Mouse (Mus musculus): ENCODE data around the gene Vrk2. TPM values are rescaled to one million over a fixed set of nuclear protein-coding genes. Genes with fewer than 3 reads are reported as not detected.
A peak's percentile ranks its signal among the peaks of the same experiment; 100 is the strongest.

The Vrk2 gene
- polyA plus RNA-seq, 1 experiment: not detected

DNA sequence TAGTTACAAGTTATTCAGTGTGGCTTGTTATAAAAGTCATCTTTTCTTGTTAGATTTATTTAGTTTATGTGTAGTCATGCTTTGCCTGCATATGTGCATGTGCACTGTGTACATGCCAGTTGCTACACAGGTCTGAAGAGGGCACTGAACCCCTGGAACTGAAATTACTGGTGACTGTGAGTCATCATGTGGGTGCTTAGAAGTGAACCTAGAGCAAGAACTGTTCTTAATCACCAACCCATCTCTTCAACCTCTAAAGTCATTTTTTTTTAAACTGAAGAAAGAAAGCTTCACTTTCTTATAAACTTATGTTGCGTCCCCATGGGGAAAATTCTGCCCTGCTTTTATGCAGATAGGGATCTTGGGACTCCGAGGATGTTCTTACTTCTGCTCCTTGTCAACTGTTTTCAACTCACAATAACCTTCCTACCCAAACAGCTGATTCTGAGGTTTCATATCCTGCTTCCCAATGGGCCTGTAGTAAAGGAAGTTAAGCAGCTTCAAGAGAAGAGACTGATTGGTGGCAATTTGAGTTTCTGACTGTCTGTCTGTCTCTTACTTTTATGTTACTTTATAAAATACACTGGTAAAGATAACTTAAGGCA is 7.9 kb upstream of the Vrk2 start:
- TF ChIP-seq POLR2A (IDR thresholded peaks at IDR 0.05; ENCODE audit: insufficient read depth, low read depth, low read length) (no peak), CTCF (IDR thresholded peaks at IDR 0.05; ENCODE audit: insufficient read depth, low read depth, low read length) (no peak)
- 95% methylated on average over 2 of the region's 2 CpGs for WGBS
- no peak overlapping the region for H3K4me3 ChIP-seq (ENCODE audit: insufficient read depth, low read depth, low read length)
- H3K4me1 ChIP-seq (ENCODE audit: control insufficient read depth, insufficient read depth, low read length): no peaks in the 10 kb centered on the region
- no peak overlapping the region for H3K27ac ChIP-seq (ENCODE audit: insufficient read depth, low read depth, low read length)

DNA sequence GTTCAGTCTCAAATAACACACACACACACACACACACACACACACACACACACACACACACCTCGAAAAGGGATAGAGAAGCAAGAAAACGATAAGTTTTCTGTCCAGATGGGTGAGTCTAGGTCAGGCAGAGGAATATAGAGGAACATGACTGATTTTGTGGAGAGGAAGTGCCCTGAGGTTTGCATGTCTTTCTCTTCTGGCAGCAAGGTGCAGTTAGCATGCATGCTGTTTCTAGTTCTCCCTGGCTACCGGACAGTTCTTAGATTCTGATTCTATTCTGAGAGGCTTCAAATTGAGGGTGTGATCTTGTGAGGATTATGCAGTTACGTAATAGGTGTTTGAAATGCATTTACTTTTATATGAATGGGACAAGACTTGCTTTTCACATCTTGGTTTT is 6.9 kb upstream of the Vrk2 start:
- Histone ChIP-seq H3K27ac (ENCODE audit: insufficient read depth, low read depth, low read length) (no peak overlapping the region), H3K4me1 (ENCODE audit: control insufficient read depth, insufficient read depth, low read length) (no peaks in the 10 kb centered on the region), H3K4me3 (ENCODE audit: insufficient read depth, low read depth, low read length) (no peak overlapping the region)
- no peak for TF ChIP-seq CTCF (IDR thresholded peaks at IDR 0.05; ENCODE audit: insufficient read depth, low read depth, low read length)
- TF ChIP-seq POLR2A (IDR thresholded peaks at IDR 0.05; ENCODE audit: insufficient read depth, low read depth, low read length): no peak
- WGBS: 83% methylated on average over 4 of the region's 4 CpGs

DNA sequence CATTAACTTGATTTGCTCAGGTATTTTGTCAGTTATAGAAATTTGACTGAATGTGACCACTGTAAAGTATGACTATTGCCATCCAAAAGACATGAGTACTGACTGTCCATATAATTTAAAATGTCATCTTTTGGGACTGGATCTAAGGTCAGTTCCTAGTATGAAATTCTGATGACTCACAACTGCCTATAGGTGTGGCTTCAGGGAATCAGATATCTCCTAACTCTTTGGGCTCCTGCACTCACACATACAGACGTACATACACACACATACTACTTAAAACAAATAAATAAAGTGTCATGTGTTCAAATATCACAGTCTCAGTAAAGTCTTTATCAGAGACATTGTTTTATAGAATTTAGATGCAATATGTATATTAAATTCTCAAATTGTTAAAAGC is 5.1 kb upstream of the Vrk2 start:
- WGBS: 89% methylated on average over 1 of the region's 1 CpGs
- TF ChIP-seq CTCF (IDR thresholded peaks at IDR 0.05; ENCODE audit: insufficient read depth, low read depth, low read length) (no peak), POLR2A (IDR thresholded peaks at IDR 0.05; ENCODE audit: insufficient read depth, low read depth, low read length) (no peak)
- Histone ChIP-seq H3K4me3 (ENCODE audit: insufficient read depth, low read depth, low read length) (no peak overlapping the region), H3K4me1 (ENCODE audit: control insufficient read depth, insufficient read depth, low read length) (no peaks in the 10 kb centered on the region), H3K27ac (ENCODE audit: insufficient read depth, low read depth, low read length) (no peak overlapping the region)

DNA sequence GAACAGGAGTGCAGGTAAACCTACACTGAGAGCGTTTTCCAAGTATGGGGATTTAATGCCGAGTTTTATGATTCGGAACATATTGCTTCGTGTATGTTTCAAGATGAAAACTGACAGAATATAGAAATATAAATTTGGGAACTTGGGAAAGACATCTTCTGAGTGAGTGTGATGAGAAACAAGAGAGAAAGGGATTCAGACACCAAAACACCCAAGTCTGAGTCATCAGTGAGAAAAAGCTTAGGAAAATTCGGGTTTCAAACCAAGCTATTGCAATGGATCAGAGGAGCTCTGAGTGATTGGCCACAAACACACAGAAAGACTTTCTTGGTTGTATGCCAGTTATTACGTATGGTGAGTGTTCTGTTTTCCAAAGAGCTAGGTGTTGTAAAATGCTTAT is 4.0 kb upstream of the Vrk2 start:
- WGBS: 82% methylated on average over 6 of the region's 6 CpGs
- TF ChIP-seq CTCF (IDR thresholded peaks at IDR 0.05; ENCODE audit: insufficient read depth, low read depth, low read length): no peak
- no peak for TF ChIP-seq POLR2A (IDR thresholded peaks at IDR 0.05; ENCODE audit: insufficient read depth, low read depth, low read length)
- Histone ChIP-seq H3K4me3 (ENCODE audit: insufficient read depth, low read depth, low read length) (no peak overlapping the region), H3K27ac (ENCODE audit: insufficient read depth, low read depth, low read length) (no peak overlapping the region), H3K4me1 (ENCODE audit: control insufficient read depth, insufficient read depth, low read length) (no peaks in the 10 kb centered on the region; the same call in 1 of the 2 replicates)

DNA sequence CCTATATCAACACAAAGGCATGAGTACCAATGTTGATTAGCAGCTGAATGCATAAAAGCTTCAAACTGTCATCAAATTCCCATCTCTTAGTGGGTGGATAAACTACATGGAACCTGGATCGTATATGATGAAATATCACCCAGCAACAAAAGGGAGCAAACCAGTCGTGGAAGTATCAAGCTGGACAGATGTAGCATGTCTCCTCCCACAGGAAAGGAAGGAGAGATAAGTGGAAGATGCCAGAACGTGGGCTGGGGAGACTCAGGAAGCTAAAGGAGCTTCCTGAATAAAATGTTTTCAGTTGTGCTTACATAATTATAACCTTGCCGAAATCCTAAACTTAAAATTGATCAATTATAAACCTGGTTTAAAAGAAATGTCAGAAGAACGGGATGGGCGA is 3.3 kb upstream of the Vrk2 start:
- Histone ChIP-seq H3K27ac (ENCODE audit: insufficient read depth, low read depth, low read length) (no peak overlapping the region), H3K4me1 (ENCODE audit: control insufficient read depth, insufficient read depth, low read length) (no peaks in the 10 kb centered on the region; the same call in 1 of the 2 replicates), H3K4me3 (ENCODE audit: insufficient read depth, low read depth, low read length) (no peak overlapping the region)
- no peak for TF ChIP-seq POLR2A (IDR thresholded peaks at IDR 0.05; ENCODE audit: insufficient read depth, low read depth, low read length)
- no peak for TF ChIP-seq CTCF (IDR thresholded peaks at IDR 0.05; ENCODE audit: insufficient read depth, low read depth, low read length)
- WGBS: 78% methylated on average over 6 of the region's 6 CpGs

DNA sequence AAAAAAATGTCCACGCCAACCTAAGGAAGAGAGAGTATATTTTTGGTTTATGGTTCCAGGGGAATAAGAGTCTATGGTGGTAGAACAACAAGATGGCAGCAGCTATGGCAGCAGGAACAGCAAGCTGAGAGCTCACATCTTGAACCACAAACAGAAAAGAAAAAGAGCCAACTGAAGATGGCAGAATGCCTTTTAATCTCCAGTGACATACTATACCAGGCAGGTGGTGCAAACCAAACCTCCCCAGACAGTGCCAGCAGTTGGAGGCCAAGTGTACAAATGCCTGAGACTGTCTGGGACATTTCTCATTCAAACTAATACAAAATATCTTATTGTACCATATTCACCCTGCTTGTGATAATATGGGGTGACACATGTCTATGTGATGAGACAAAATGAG is 2.4 kb upstream of the Vrk2 start:
- H3K4me3 ChIP-seq (ENCODE audit: insufficient read depth, low read depth, low read length): no peak overlapping the region
- H3K4me1 ChIP-seq (ENCODE audit: control insufficient read depth, insufficient read depth, low read length): no peaks in the 10 kb centered on the region; the same call in 1 of the 2 replicates
- no peak overlapping the region for H3K27ac ChIP-seq (ENCODE audit: insufficient read depth, low read depth, low read length)
- 98% methylated on average over 1 of the region's 1 CpGs for WGBS
- TF ChIP-seq CTCF (IDR thresholded peaks at IDR 0.05; ENCODE audit: insufficient read depth, low read depth, low read length): no peak
- no peak for TF ChIP-seq POLR2A (IDR thresholded peaks at IDR 0.05; ENCODE audit: insufficient read depth, low read depth, low read length)

DNA sequence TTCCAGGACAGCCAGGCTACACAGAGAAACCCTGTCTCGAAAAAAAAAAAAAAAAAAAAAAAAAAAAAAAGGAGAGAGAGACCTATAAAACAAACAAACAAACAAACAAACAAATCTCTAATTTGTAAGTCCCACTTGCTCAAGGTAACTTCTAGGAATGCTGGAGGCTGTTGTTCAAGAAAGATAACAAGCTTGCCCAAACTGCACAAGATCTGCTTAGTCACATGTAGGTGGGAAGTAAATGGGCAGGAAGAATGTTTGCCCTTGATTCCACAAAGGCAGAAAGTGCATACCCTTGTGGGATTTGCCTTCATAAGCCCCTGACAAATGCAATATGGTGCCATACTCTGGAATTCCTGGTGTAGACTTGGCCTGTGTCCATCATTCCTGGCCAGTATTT is 688 bp upstream of the Vrk2 start:
- no peak overlapping the region for H3K4me3 ChIP-seq (ENCODE audit: insufficient read depth, low read depth, low read length)
- no peak overlapping the region for H3K27ac ChIP-seq (ENCODE audit: insufficient read depth, low read depth, low read length)
- H3K4me1 ChIP-seq (ENCODE audit: control insufficient read depth, insufficient read depth, low read length): no peaks in the 10 kb centered on the region; the same call in 1 of the 2 replicates
- TF ChIP-seq CTCF (IDR thresholded peaks at IDR 0.05; ENCODE audit: insufficient read depth, low read depth, low read length) (no peak), POLR2A (IDR thresholded peaks at IDR 0.05; ENCODE audit: insufficient read depth, low read depth, low read length) (no peak)
- WGBS: 100% methylated on average over 1 of the region's 1 CpGs

DNA sequence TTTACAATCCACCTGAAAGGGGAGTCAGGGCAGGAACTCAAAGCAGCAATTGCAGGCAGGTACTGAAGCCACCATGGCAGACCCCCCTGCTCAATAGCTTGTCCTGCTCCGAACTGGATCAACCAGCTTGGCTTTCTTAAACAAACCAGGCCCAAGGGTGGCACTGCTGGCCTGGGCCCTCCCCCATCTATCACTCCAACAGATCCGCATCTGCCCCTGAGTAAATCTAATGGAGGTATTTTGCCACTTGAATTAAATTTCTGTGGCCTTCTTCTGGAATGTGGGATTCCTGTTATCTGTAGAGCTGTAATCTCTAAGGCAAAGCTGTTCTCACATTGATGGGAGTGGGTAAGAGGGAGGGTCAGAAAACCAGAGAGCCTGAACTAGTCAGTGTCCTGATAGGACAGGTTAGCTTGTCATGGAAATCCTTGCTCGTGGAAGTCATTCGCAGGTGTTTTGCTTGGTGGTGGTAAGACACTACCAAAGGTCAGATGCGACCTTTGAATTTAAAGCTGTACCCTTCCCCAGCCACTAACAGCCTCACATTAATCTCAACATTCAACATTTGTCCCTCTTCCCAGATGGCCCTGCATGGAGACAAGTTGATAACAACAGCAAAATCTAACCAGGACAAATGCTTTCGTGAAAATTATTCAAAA is 1.3 kb downstream of the Vrk2 start:
- Histone ChIP-seq H3K4me3 (ENCODE audit: insufficient read depth, low read depth, low read length) (peak overlapping the region; percentile 55; the same call in 1 of the 2 replicates), H3K4me1 (ENCODE audit: control insufficient read depth, insufficient read depth, low read length) (no peaks in the 10 kb centered on the region; the same call in 1 of the 2 replicates), H3K27ac (ENCODE audit: insufficient read depth, low read depth, low read length) (no peak overlapping the region)
- WGBS: 64% methylated on average over 6 of the region's 6 CpGs
- TF ChIP-seq POLR2A (IDR thresholded peaks at IDR 0.05; ENCODE audit: insufficient read depth, low read depth, low read length) (no peak), CTCF (IDR thresholded peaks at IDR 0.05; ENCODE audit: insufficient read depth, low read depth, low read length) (no peak)

DNA sequence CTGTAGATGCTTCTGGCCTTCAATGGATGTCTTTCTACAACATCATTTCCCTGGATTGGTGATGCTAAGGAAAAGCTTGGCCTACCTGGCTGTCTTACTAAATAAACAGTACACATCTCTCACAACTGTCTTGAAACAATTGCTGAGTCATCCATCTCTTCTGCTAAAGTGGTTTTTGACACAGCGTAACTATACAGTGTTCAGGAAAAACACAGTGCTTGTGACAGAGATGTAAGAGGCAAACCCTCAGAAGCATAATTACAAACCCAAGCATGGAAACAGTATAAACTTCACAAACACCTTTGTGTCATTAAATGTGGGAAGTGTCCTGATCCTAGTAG is 6.6 kb downstream of the Vrk2 start:
- H3K4me3 ChIP-seq (ENCODE audit: insufficient read depth, low read depth, low read length): no peak overlapping the region
- H3K4me1 ChIP-seq (ENCODE audit: control insufficient read depth, insufficient read depth, low read length): no peaks in the 10 kb centered on the region
- whole genome bisulfite sequencing: 95% methylated on average over 1 of the region's 1 CpGs
- no peak for TF ChIP-seq CTCF (IDR thresholded peaks at IDR 0.05; ENCODE audit: insufficient read depth, low read depth, low read length)
- no peak for TF ChIP-seq POLR2A (IDR thresholded peaks at IDR 0.05; ENCODE audit: insufficient read depth, low read depth, low read length)
- H3K27ac ChIP-seq (ENCODE audit: insufficient read depth, low read depth, low read length): no peak overlapping the region
